ENCODE assay signal across 16 mouse cellular contexts in the genomic region with DNA sequence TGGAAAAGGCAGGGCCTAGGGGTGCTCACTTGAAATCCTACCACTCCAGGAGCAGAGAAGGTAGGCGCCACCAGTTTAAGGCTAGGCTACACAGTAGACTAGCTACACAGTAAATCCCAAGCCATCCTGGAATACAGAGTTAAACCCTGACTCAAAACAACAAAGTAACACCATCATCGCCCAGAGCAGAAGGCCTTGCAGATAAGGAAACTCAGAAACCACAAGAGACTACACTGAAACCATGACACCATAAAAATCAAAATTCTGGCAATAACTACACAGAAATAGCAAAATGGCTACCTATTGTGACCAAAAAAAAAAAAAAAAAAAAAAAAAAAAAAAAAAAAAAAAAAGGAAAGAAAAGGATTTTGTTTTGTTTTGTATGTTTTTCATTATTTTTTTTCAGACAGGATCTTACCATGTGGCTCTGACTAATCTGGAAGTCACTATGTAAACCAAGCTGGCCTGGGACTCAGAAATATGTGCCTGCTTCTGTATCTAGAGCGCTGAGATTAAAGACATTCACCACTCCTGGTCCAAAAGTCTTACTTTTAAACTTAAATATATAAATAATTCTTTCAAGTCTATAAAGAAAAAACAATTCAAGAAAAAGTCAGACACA. TPM values are rescaled to one million over a fixed set of nuclear protein-coding genes. Genes with fewer than 3 reads are reported as not detected.
DNase-seq lines count a peak whose midpoint lies in the region; ATAC-seq lines count a peak whose summit lies in the region.
"Had no signal": no experiment of that assay in that cellular context is flagged by ENCODE, and none has a peak within 500 bp of the region (broad histone marks: within the 10 kb centered on the region; RNA-seq: fewer than 3 reads in every experiment).

No protein-coding gene starts in this region.

- peak overlapping the region; percentile 88 for H3K27ac ChIP-seq in liver, embryonic 11.5 days (ENCODE audit: low read depth, low read length)
- H3K27ac ChIP-seq: embryonic facial prominence, embryonic 15.5 days; hindbrain, embryonic 14.5 days; midbrain, embryonic 12.5 days had no signal

- peaks cover 44% of the 10 kb centered on the region for H3K4me1 ChIP-seq in liver, embryonic 11.5 days (replicated peaks; ENCODE audit: control insufficient read depth, insufficient read depth, low read length)

- H3K27me3 ChIP-seq in liver, embryonic 11.5 days (replicated peaks; ENCODE audit: control insufficient read depth, insufficient read depth, low read length) = no peaks in the 10 kb centered on the region
- H3K27me3 ChIP-seq: embryonic facial prominence, embryonic 15.5 days had no signal

- H3K9ac ChIP-seq in liver, embryonic 11.5 days (ENCODE audit: low read depth, low read length) = peak overlapping the region; percentile 42; the same call in 1 of the 2 replicates
- H3K9ac ChIP-seq: embryonic facial prominence, embryonic 15.5 days; hindbrain, embryonic 14.5 days; midbrain, embryonic 12.5 days had no signal

- DNase-seq in spleen, postnatal 36 days (ENCODE audit: low spot score in 2 of 2) = peak; percentile 30 to 70
- no peak for DNase-seq in spleen, adult 12 weeks (ENCODE audit: low spot score)
- peak; percentile 80 for DNase-seq in c-Kit-positive CD71-positive TER-119-positive erythroid progenitor cells, embryonic 14.5 days (ENCODE audit: low spot score)
- DNase-seq in liver, embryonic 11.5 days (ENCODE audit: low spot score) = no peak
- no peak for DNase-seq in embryo, embryonic 10.5 days (ENCODE audit: low spot score)
- DNase-seq in urinary bladder, postnatal 10 days (ENCODE audit: low spot score) = no peak
- DNase-seq in cerebellum, adult 11 months = no peak
- no peak for DNase-seq in MN1 (ENCODE audit: low spot score)
- DNase-seq: cerebellum, postnatal 10 days; kidney, adult 9 months; lung, embryonic 14.5 days; spleen, adult 18-20 months had no signal

- 0 out of 2 replicates have a peak overlapping the region, but pooled peaks have one; percentile 5 for H3K4me3 ChIP-seq in liver, embryonic 11.5 days (ENCODE audit: low read depth, low read length)
- H3K4me3 ChIP-seq: embryonic facial prominence, embryonic 15.5 days; midbrain, embryonic 12.5 days had no signal

- no peaks in the 10 kb centered on the region for H3K9me3 ChIP-seq in liver, embryonic 11.5 days (ENCODE audit: control insufficient read depth, low read length)
- H3K9me3 ChIP-seq: embryonic facial prominence, embryonic 15.5 days; midbrain, embryonic 12.5 days had no signal

- peak; percentile 73 for ATAC-seq in liver, embryonic 11.5 days (replicated peaks; ENCODE audit: low FRiP score)

- peaks cover 3% of the 10 kb centered on the region; the same call in 1 of the 2 replicates for H3K36me3 ChIP-seq in liver, embryonic 11.5 days (ENCODE audit: control insufficient read depth, insufficient read depth, low read length)

- peak overlapping the region; percentile 45 for H3K4me2 ChIP-seq in liver, embryonic 11.5 days
- H3K4me2 ChIP-seq: embryonic facial prominence, embryonic 15.5 days; hindbrain, embryonic 14.5 days; midbrain, embryonic 12.5 days had no signal

- 57% methylated on average over 3 of the region's 3 CpGs for WGBS in liver, embryonic 11.5 days

RNA-seq across cellular contexts. Expression of a gene that starts 2.3 kb away (rescaled TPM):
- 31.0 and 38.1 TPM in 2 replicates for polyA plus RNA-seq in liver, embryonic 11.5 days (2014; fragmentation: Nextera tagmentation; extraction: Ambion mirVana)

RNA-seq across cellular contexts. Expression of a gene that starts 11.0 kb away (rescaled TPM):
- 4,144 and 4,673 TPM in 2 replicates for polyA plus RNA-seq in liver, embryonic 11.5 days (2014; fragmentation: Nextera tagmentation; extraction: Ambion mirVana)

RNA-seq across cellular contexts. Expression of a gene that starts 18.1 kb away (rescaled TPM):
- 12,698 and 12,741 TPM in 2 replicates for polyA plus RNA-seq in liver, embryonic 11.5 days (2014; fragmentation: Nextera tagmentation; extraction: Ambion mirVana)

RNA-seq across cellular contexts. Expression of a gene that starts 21.5 kb away (rescaled TPM):
- polyA plus RNA-seq in liver, embryonic 11.5 days (2014; fragmentation: Nextera tagmentation; extraction: Ambion mirVana) = 43.6 and 45.8 TPM in 2 replicates
- polyA plus RNA-seq: urinary bladder, adult 2 months had no signal

RNA-seq across cellular contexts. Expression of a gene that starts 31.1 kb away (rescaled TPM):
- 25,282 and 25,421 TPM in 2 replicates for polyA plus RNA-seq in liver, embryonic 11.5 days (2014; fragmentation: Nextera tagmentation; extraction: Ambion mirVana)

Comparison
In these comparisons a context has a peak if more than half of its experiments do, and no peak if none do; other contexts are left out.
1. DNase-seq: peak in spleen, postnatal 36 days (2 of 2) and c-Kit-positive CD71-positive TER-119-positive erythroid progenitor cells, embryonic 14.5 days (single experiment); none in spleen, adult 12 weeks (single experiment), liver, embryonic 11.5 days (single experiment), embryo, embryonic 10.5 days (single experiment), urinary bladder, postnatal 10 days (single experiment), cerebellum, adult 11 months (single experiment) and MN1 (single experiment).